Mouse (Mus musculus): ENCODE results near the gene Atp2a2. TPM values are rescaled to one million over a fixed set of nuclear protein-coding genes. Genes with fewer than 3 reads are reported as not detected.

The Atp2a2 gene
- total RNA-seq, 1 experiment, result 372 TPM

DNA sequence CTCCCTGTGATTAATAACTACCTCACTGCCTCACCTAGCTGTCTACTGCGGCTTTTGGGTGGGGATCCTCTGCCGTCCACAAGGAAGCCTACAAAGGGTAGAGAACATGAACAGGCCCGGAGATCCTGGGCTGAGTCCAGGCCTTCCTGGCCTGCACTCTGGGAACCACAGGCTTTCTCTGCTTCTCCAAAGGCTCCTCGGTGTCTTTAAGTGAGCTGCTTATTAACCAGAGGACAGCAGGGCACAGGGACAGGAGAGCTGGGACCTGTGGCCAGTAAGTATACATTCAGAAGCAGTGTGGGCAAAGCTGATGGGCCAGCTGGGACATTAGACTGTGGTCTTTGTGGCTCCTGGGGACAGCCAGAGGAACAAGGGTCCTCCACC lies 22.8 kb upstream of the Atp2a2 start:
- Histone ChIP-seq H3K4me1 (ENCODE audit: control insufficient read depth in 2 of 2, insufficient read depth in 2 of 2, low read length in 2 of 2, poor library complexity in 1 of 2) (peaks cover 12 to 15% of the 10 kb centered on the region in 2 experiments; a peak in 3 of 4 replicates), H3K9ac (ENCODE audit: insufficient read depth, low read depth, low read length, poor library complexity, severe bottlenecking) (no peak overlapping the region), H3K9me3 (ENCODE audit: control insufficient read depth, insufficient read depth, low read depth, low read length) (no peaks in the 10 kb centered on the region), H3K4me3 (ENCODE audit: insufficient read depth in 1 of 2, low read depth in 1 of 2, low read length in 2 of 2, poor library complexity in 1 of 2, severe bottlenecking in 1 of 2) (no peak overlapping the region), H3K36me3 (ENCODE audit: control insufficient read depth, insufficient read depth, low read length, poor library complexity, severe bottlenecking) (no peaks in the 10 kb centered on the region), H3K27ac (ENCODE audit: insufficient read depth, low read depth, low read length, poor library complexity, severe bottlenecking) (no peak overlapping the region)
- TF ChIP-seq CHD2 (IDR thresholded peaks at IDR 0.05; ENCODE audit: low read depth, low read length) (no peak), ZNF384 (IDR thresholded peaks at IDR 0.05; ENCODE audit: low read depth, low read length) (no peak), ZC3H11A (IDR thresholded peaks at IDR 0.05; ENCODE audit: borderline replicate concordance, low read depth, low read length) (no peak), MAFK (IDR thresholded peaks at IDR 0.05; ENCODE audit: insufficient read depth, low read depth, low read length) (no peak), HCFC1 (IDR thresholded peaks at IDR 0.05; ENCODE audit: borderline replicate concordance, insufficient read depth, low read length) (no peak)
- DNase-seq (ENCODE audit: low read depth, low spot score), result no peak
- in situ Hi-C loops (cut with MboI; ENCODE audit: low sequenced_read_pairs in 2 of 2, unreplicated experiment in 2 of 2), result no loop called here

DNA sequence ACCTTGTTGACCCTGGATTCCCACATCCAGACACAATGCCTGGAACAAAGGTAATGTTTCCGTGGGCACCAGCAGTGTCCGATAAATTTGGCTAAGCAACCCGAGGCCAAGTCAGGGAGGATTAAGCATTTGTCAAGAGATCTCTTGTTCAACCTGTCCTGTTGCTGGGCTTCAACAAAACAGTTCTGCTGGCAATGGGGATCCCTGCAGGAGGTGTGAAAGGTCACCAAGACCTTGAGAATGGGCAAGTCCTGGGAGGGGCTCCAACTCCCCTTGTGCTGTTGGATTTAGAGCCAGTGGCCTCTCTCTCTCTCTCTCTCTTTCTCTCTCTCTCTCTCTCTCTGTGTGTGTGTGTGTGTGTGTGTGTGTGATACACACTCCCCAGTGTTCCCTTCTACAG lies 22.2 kb upstream of the Atp2a2 start:
- peaks cover 11 to 15% of the 10 kb centered on the region in 2 experiments for H3K4me1 ChIP-seq (ENCODE audit: control insufficient read depth in 2 of 2, insufficient read depth in 2 of 2, low read length in 2 of 2, poor library complexity in 1 of 2)
- H3K4me3 ChIP-seq (ENCODE audit: insufficient read depth in 1 of 2, low read depth in 1 of 2, low read length in 2 of 2, poor library complexity in 1 of 2, severe bottlenecking in 1 of 2), result no peak overlapping the region
- TF ChIP-seq CHD2 (IDR thresholded peaks at IDR 0.05; ENCODE audit: low read depth, low read length), result no peak
- TF ChIP-seq HCFC1 (IDR thresholded peaks at IDR 0.05; ENCODE audit: borderline replicate concordance, insufficient read depth, low read length), result no peak
- no peak for TF ChIP-seq MAFK (IDR thresholded peaks at IDR 0.05; ENCODE audit: insufficient read depth, low read depth, low read length)
- no peak for TF ChIP-seq ZNF384 (IDR thresholded peaks at IDR 0.05; ENCODE audit: low read depth, low read length)
- TF ChIP-seq ZC3H11A (IDR thresholded peaks at IDR 0.05; ENCODE audit: borderline replicate concordance, low read depth, low read length), result no peak
- no peak overlapping the region for H3K27ac ChIP-seq (ENCODE audit: insufficient read depth, low read depth, low read length, poor library complexity, severe bottlenecking)
- no peaks in the 10 kb centered on the region for H3K36me3 ChIP-seq (ENCODE audit: control insufficient read depth, insufficient read depth, low read length, poor library complexity, severe bottlenecking)
- no peak for DNase-seq (ENCODE audit: low read depth, low spot score)
- no peaks in the 10 kb centered on the region for H3K9me3 ChIP-seq (ENCODE audit: control insufficient read depth, insufficient read depth, low read depth, low read length)
- H3K9ac ChIP-seq (ENCODE audit: insufficient read depth, low read depth, low read length, poor library complexity, severe bottlenecking), result no peak overlapping the region
- in situ Hi-C loops (cut with MboI; ENCODE audit: low sequenced_read_pairs in 2 of 2, unreplicated experiment in 2 of 2), result no loop called here

DNA sequence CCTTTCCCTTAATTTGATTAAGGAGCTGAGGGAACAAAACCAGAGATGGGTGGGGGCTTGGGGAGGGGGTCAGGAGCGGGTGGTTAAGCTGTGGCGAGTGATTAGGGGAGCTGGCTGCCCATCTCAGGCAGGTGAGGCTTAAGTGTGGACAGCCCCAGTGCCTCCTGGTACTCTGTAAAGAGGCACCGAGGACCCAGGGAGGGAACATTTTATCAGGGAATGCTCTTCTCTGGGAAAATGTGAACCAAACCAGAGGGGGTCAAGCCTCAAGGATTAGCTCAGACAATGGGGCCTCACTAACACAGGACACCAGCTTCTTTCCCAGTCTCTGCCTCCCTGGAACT lies 19.1 kb upstream of the Atp2a2 start:
- no peak overlapping the region for H3K4me3 ChIP-seq (ENCODE audit: insufficient read depth in 1 of 2, low read depth in 1 of 2, low read length in 2 of 2, poor library complexity in 1 of 2, severe bottlenecking in 1 of 2)
- DNase-seq (ENCODE audit: low read depth, low spot score), result no peak
- in situ Hi-C loops (cut with MboI; ENCODE audit: low sequenced_read_pairs in 2 of 2, unreplicated experiment in 2 of 2), result no loop called here
- no peak overlapping the region for H3K27ac ChIP-seq (ENCODE audit: insufficient read depth, low read depth, low read length, poor library complexity, severe bottlenecking)
- no peak for TF ChIP-seq ZNF384 (IDR thresholded peaks at IDR 0.05; ENCODE audit: low read depth, low read length)
- no peak for TF ChIP-seq CHD2 (IDR thresholded peaks at IDR 0.05; ENCODE audit: low read depth, low read length)
- TF ChIP-seq ZC3H11A (IDR thresholded peaks at IDR 0.05; ENCODE audit: borderline replicate concordance, low read depth, low read length), result no peak
- no peak for TF ChIP-seq MAFK (IDR thresholded peaks at IDR 0.05; ENCODE audit: insufficient read depth, low read depth, low read length)
- no peak for TF ChIP-seq HCFC1 (IDR thresholded peaks at IDR 0.05; ENCODE audit: borderline replicate concordance, insufficient read depth, low read length)
- H3K9ac ChIP-seq (ENCODE audit: insufficient read depth, low read depth, low read length, poor library complexity, severe bottlenecking), result no peak overlapping the region
- H3K36me3 ChIP-seq (ENCODE audit: control insufficient read depth, insufficient read depth, low read length, poor library complexity, severe bottlenecking), result no peaks in the 10 kb centered on the region
- H3K4me1 ChIP-seq (ENCODE audit: control insufficient read depth in 2 of 2, insufficient read depth in 2 of 2, low read length in 2 of 2, poor library complexity in 1 of 2), result peaks cover 21 to 35% of the 10 kb centered on the region in 2 experiments
- H3K9me3 ChIP-seq (ENCODE audit: control insufficient read depth, insufficient read depth, low read depth, low read length), result no peaks in the 10 kb centered on the region

DNA sequence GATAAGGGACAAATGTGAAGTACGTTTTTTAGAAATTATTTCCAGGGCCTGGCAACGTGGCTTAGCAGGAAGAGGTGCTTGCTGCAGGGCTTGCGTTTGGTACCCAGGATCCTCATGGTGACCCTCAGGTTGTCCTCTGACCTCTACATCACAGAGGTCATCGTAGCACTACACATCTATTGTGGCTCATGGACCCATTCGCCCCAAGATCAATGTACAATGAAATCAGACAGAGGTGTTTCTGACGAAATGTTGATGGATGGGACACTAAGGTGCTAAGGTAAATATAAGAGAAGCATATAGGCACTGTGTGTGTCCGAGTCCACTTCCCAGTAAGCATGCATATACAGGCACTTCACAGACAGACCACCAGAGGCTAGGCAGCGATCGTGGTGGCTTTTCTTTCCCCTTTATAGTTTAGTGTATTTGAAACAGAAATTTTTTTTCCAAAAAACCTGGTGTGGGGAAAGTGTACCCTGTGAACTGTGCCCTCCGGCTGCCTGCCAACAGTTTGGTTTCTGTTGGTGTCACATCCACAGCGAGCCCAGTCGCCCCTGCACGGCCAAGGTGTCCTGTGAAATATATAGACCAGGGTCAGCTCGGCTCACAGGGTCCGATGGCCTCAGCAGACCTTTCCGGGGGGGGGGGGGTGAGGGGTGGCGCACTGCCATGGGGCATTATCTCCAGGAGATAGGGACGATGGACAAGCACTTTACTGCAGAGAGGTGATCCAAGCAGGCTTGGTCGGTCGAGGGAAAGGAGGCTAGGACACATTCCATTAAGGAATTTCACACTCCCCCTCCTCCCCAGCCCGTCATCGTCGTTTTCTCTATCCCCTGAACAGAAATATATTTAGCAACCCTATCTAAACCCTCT lies 18.5 kb upstream of the Atp2a2 start:
- no peak overlapping the region for H3K9ac ChIP-seq (ENCODE audit: insufficient read depth, low read depth, low read length, poor library complexity, severe bottlenecking)
- H3K27ac ChIP-seq (ENCODE audit: insufficient read depth, low read depth, low read length, poor library complexity, severe bottlenecking), result no peak overlapping the region
- no peaks in the 10 kb centered on the region for H3K36me3 ChIP-seq (ENCODE audit: control insufficient read depth, insufficient read depth, low read length, poor library complexity, severe bottlenecking)
- no peak overlapping the region for H3K4me3 ChIP-seq (ENCODE audit: insufficient read depth in 1 of 2, low read depth in 1 of 2, low read length in 2 of 2, poor library complexity in 1 of 2, severe bottlenecking in 1 of 2)
- no peak for DNase-seq (ENCODE audit: low read depth, low spot score)
- H3K4me1 ChIP-seq (ENCODE audit: control insufficient read depth in 2 of 2, insufficient read depth in 2 of 2, low read length in 2 of 2, poor library complexity in 1 of 2), result peaks cover 20 to 37% of the 10 kb centered on the region in 2 experiments
- TF ChIP-seq HCFC1 (IDR thresholded peaks at IDR 0.05; ENCODE audit: borderline replicate concordance, insufficient read depth, low read length), result no peak
- in situ Hi-C loops (cut with MboI; ENCODE audit: low sequenced_read_pairs in 2 of 2, unreplicated experiment in 2 of 2), result no loop called here
- no peaks in the 10 kb centered on the region for H3K9me3 ChIP-seq (ENCODE audit: control insufficient read depth, insufficient read depth, low read depth, low read length)

Data from ES-E14 (cell line).